Mouse (Mus musculus) cerebellum, adult (tissue): ENCODE measurements at regions not wholly inside any gene's neighbourhood (a gene's known extent, or its start where the extent isn't known, plus 50 kb on each side); places are given as distances from the start of the nearest gene placed in this dataset.
"Not testable (repeated sequence)": the region's sequence is repeated elsewhere in the genome, so short reads cannot be mapped to it uniquely, and the experiment has no call there.

Experiments
- ATAC-seq: cut with Nextera tagmentation; 2 replicates; pipeline ENCODE4 v1.9.2; 2017; ENCODE audit warnings: mild to moderate bottlenecking, moderate library complexity, mixed read lengths; ENCODE audit not compliant: insufficient number of reproducible peaks, low FRiP score, low TSS enrichment

DNA sequence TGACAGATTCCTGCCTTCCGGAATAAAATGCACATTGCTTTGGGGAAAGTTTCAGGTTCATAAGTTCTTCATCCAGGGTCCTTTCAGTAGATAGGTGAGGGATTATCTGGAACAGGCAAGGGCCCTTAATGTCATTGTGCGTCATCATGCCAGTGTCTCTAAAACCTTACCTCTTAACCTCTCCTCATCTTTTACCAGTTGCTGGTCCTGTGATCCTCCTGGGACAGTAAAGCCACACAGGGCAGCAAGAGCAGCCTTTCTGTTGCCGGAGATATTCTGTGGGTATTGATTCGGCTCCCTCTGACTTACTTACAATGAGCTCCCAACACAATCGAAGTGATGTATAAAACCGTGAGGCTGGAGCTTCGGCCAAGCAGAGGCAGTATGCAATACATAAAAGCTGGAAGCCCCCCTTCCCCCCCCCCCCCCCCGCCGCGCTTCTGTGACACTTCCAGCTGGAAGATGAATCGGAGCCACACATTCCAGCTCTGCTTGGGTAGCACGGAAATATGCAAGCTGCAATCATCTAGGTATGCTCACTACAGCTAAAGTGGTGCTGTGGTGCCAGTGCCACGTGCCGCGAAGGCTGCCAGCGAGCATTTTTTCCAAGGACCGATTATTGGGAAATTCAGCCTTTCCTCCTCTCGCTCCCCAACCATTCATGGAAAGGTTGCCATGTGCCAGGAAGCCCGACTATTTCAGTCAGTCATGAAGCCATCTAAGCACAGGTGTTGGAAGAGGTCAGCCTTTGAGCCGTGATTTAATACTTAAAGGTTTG is 252.2 kb downstream of the Enc1 start:
- ATAC-seq: no peak

DNA sequence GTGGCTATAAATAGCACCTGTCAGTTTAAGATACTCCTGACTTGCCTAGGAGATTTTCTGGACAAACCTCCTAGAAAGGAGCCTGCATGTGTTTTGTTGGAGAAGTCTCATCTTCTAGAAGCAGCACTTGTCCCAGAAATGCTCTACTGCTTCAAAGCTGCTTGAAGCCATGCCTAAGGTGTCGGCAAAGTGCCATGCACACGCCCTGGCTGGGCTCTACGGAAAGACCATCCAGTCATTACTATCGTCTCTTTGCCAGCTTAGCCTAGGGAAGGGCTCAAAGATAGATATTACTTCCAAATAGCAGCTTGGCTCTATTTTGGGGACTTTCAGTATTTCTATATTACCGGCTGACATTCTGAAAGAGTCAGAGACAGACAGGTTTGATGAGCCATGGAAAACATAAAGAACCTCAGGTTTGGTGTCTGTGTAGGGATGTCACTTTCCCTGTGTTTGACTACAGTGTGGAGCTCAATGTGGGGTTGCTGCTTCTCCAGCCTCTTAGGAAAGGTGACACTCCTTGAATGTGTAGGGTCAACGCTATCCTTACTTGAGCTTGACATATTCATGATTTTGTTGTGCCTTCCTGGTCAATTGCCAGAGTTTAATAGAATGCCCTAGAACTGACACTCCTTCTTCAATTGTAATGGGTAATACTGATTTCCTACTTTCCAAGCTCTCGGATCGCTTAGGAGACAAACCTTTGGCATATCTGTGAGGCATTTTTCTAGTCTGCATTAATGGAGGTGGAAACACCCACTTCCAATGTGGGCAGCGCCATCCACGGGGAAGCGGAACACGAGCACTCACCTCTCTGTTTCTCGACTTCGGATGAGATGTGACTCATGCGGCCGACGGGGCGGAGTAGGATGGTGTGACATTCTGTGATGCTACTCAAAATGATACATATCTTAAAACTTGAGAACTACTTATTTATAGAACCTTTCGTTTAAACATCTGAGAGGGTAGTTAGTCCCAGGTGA is 251.3 kb downstream of the Enc1 start:
- no peak for ATAC-seq

DNA sequence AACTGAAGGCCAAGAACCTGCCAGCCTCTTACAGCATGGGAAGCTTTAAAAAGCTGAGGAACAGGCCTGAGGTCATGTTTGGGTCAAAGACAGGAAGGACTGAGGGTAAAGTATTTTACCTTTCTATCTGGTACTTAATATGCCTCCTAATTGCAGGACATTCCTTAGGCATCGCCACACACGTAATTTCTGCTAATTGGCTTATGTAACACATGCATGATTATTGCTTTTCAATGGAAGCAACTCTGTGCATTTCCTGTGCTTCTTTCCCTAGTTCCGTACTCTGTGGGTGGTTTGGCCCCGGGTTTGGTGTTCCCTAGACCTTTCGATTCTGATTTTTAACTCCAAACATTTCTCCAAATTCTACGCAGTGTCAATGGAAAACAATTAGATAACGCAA is 249.2 kb downstream of the Enc1 start:
- no peak for ATAC-seq

DNA sequence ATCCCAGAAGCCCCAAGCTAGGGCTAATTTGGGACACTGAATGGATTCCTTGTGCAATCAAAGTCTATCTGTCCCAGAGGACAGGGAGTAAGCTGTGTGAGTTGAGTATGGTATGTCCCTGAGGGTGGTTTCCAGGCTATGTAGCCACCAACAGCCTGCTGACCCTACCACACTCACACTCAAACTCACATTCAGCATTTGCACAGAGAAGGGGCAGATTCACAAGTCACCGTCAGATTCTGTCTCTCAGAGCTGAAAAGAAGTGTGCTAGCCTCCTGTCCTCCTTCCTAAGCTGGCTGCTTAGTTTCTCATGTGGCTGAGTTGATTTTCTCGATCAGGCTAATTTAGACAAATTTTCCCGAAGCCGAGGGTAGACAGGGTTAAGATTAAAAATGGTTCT is 248.8 kb downstream of the Enc1 start:
- ATAC-seq: no peak

DNA sequence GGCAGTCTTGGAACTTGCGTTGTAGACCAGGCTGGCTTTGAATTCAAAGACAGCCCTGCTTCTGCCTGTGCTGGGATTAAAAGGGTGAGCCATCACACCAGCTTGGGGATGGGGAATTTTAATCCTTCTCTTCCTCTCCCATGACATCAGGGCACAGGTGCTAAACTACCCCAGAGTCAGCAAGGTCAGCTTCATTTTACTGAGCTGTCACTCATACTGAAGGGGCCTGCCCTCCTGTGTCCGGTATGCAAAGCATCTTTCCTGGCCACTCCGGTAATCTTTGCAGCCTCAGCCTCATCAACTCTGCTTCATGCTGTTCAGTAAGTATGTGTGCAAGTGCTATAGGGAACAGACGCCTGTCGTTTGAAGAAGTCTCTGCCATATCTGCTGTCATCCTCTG is 248.1 kb downstream of the Enc1 start:
- ATAC-seq: no peak

DNA sequence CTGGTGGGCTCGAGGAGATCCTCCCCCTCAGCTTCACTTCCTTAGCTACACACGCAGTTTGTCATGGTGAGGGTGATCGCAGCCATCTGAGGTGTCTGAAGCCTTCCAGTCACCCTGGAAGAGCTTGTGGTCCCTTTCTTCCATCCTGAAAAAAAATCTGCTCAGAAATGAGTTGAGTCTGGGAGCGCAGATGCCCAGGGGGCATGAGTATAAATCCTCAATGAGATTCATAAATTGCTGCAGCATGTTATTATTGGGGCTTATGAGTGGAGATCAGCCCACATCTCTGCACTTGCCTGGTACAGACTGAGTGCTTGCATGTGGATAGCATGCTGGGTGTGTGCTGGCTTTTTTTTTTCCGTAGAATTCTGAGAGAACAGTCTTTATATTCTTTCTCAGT is 247.6 kb downstream of the Enc1 start:
- ATAC-seq: no peak

DNA sequence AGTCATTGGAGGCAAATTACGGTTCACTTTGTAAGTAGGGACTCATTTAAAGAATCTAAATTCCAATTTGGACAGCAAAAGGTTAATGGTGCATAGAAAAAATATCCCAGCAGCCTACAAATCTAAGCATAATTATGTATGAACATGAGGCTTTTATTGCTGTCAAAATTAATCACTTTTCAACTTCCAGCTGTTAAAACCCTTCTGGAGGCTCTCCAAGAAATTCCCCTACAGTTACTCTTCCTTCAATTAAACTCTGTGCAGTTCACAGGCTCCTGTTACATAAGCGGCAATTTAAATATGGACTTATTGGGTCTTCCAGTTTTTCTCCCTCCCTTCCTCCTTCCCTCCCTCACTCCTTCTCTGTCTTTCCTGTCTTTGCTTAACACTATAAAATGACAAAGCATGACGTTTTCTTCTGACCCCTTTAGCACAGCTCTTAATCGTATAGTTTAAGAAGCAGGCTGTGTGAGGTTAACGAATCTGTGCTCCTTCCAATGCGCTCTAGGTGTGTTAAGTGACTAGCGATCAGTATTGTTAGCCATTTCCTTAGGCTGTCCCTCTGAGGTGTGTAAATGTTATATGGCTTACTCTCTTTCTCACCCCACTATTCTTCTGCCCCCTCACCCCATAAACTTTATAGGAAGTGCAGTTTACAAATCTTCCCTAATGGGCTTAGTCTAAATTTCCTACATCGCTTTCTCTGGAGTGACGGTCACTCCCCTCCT is 247.0 kb downstream of the Enc1 start:
- ATAC-seq: no peak

DNA sequence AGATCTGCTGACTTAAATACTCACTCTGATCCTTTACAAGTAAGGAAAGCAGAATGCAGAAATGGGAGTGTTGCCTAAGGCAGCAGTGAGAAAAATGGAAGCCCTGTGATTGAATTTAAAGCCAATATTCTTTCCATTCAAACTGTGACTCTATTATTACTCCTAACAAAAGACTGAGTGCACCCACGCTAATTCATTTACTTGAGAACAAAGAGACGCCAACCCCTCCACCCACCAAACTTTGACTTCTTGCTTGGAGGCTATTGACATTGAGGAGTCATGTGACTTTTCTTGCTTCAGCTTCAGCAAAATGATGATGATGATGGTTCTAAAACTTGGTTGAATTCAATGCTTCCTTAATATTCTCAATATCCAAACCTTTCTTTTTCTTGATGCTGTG is 245.6 kb downstream of the Enc1 start:
- ATAC-seq: no peak

DNA sequence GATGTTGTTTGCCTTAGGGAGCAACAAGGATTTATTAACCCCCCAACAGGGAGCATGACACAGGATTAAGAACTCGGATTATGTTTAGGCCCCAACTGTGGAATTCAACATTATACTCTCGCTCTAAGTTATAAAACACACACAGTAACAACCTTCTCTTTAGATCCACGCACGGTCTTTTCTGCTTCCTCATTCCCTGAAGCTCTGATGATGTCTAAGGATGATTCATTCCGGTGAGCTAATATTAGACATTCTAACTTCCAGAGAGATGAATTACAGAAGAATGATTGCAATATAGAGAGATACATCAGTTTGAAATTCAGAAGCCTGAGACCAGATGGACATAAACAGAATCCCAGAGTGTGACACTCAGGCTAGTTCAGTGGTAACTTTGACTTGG is 245.0 kb downstream of the Enc1 start:
- no peak for ATAC-seq

DNA sequence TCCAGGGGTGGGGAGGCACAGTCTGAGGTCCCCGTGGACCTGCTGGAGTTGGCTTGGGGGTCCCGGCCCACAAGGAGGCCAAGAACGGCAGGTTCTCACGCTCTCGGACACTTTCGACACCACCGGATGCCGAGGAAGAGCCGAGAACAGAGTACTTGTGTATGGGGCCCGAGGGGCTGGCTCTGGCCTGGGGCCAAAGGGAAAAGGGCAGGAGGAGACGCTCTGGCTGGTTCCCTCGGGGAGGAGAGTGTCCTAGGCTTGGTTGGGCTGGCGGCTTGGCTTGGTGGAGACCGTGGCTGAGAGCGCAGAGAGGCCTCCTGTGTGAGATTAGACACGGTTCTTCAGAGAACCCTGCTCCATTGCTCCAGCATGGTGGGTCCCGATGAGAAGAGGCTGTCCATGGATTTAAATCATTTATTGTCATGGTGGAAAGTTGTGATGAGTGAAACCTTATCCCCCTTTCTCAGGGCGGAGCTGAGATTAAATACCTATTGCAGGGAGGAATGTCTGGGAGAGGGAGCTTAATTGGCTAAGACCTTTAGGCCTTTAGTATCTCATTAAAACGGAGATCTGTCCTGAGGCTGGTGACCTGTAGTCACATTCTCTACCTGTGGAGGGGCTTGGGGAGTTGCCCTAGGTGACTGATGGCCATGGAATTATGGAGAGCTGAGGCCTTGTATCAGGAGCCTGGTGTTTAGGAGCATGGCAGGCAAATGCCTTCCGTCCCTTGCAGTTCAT is 244.1 kb downstream of the Enc1 start:
- no peak for ATAC-seq

DNA sequence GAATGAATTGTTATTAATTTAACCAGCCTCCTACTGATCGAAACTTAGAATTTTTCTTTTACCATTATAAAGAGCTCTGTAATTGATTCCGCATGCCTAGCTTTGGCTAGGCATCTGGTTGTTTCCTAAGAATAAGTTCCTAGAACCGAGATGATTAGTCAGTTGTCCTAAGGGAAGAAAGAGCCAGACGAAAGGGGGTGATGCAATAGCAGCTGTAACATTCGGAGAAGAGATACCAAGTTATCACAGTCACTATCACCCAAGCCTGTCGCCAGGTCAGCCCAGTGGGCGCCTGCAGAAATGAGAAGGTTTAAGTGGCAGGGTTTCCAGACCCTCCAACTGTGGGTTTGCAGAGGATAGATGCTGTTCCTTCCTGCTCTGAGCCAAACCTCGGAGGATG is 242.8 kb downstream of the Enc1 start:
- no peak for ATAC-seq

DNA sequence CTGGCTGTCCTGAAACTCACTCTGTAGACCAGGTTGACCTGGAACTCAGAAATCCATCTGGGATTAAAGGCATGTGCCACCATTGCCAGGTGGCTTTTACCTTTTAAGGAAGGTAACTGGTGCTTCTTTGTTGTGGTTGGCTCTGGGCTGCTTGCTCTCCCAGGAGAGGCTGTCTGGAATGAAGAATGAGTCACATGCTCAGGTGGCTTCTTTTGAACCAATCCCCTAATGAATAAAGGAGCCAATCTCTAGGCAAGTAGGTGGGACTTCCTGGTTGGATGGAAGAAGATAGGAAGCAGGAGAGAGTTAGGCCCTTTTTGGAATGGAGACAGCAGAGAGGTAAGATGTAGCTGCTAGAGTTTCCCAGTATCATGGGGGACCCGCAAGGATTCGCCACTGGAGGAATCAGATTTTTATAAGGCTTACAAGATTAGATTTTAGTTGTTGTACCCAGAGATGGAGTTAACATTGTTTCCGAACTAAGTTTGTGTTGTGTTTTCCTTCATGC is 241.6 kb downstream of the Enc1 start:
- no peak for ATAC-seq

DNA sequence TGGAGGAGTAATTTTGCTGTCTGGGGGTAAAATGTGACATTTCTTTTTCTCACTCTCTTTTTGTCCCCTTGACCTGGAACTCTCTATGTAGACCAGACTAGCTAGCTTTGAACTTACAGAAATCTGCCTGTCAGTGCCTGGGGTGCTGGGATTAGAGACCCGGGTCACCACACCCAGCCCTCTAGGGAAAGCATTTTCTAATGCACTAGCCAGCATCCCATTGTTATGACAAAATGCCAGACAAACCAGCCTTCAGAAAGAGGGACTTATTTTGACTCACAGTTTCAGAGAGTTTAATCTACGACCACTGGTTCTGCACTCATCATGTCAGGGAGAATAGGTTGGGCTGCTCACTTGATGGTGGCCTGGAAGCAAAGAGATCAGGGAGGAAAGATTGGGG is 240.4 kb downstream of the Enc1 start:
- ATAC-seq: no peak

DNA sequence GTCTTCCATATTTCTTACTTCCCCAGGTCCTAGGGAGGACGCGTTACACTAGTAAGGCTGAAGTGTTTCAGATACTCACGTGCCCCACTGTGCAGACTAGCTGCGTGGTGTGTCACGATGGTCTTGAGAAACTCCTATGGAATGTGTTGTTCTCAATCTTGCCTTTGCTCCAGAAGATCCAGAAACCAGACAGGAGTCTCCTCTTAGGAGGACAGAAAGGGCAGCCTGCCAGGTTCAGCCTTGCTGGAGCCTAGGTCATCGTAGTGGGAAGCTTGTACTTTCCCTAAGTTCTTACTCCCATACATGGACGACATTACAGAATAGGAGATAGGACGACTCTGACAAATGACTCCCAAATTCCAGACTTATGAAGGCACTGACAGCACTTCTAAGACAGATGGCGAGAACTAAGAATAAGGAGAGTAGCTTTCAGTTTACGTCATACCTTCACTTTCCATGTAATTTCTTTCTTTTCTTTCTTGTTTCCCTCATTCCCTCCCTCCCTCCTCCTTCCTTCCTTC is 238.2 kb downstream of the Enc1 start:
- no peak for ATAC-seq

DNA sequence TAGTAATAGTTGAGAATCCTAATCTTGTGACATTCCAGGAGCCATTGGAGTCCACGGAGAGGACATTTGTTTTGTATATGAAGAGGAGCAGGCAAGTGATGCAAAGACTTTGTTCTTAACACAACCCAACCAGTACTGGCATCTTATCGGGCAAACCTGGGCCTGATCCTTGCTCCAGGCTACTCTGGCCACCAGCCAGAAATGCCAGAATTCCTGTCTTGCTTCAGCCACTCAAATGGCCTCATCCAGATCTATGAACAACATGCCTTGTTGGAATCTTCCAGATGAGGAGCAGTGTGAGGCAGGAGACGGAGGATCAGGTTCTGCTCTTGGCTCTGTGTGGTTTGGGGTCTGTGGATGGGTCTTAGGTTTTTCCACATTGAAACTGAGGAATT is 233.1 kb downstream of the Enc1 start:
- no peak for ATAC-seq

DNA sequence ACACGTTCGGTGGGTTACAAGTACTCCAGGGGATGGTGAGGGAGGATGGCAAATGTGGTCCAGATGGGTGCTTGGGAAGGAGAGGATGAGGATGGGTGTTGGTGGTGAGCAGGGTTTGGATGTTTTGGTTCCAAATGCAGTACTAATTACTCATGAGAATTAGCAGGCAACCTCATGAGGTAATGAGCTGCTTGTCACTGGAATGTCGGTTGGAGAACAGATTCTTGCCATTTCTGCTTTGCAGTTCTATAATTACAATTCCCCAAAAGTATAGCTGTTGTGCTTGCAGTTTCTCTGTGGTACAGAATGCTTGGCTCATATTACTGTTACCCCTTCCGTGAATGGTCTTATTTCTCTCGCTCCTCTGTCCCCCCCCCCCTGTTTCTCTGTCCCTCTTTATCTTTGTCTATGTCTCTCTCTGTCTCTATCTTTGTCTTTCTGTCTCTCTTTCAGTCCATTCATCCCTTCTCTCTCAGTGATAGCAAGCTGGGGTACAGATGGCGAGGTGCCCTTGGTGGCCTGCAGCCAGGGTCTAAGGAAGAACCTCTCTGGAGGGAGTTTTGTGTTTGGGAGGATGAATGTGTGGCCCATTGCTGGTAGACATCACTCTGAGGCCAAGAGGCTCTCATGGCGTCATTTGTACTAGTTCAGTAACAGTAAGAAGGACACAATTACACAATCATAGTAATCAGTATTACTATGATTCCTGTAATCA is 232.5 kb downstream of the Enc1 start:
- ATAC-seq: no peak

DNA sequence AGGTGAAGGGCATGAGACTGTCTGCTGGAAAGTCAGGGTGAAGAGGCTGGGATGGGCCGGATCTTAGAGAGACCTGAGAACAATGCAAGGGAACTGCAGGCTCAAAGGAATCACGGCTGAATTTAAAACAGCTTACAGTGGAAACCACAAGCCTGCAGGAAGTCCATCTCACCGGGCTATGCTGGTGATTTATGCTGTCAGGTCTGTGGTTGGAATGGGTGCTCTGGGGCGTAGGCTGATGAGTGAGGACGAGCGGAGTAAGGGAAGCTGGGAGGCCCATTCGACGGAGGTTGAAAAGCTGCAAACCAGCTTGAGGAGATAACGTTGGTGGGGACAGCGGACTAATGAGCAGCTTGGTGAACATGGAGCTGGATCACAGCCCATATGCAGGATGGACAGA is 229.1 kb downstream of the Enc1 start:
- ATAC-seq: no peak

DNA sequence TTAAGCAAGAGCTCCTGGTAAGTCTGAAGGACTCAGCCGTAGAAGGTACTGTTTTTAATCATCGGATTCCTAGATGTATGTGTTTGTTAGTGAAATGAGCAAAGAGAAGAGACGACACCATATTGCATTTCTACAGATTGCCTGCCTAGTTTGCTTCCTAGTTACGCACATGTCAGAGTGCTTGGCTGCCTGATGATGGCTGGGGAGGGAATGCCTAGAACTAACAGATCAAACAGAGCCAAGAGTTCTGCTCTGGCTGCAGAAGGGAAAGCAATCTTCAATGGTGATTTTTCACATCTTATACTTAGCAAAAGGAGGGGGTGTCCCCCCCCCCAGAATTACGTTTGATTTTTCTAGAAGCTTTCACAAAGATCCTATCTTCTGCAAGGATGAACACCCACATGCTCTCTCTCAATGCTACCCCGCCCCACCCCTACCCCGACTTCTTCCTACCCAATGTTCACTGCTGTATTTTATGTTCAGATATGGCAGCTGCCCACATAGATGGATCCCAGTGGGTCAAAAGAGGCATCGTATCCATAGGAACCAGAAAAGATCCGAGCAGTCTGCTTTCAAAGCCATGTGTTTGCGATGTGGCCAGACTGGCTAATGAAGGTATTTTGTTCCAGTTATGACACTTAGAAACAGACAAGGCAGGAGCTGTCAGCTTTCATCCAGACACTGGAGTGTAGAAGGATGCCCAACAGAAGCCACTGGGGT is 228.1 kb downstream of the Enc1 start:
- no peak for ATAC-seq

DNA sequence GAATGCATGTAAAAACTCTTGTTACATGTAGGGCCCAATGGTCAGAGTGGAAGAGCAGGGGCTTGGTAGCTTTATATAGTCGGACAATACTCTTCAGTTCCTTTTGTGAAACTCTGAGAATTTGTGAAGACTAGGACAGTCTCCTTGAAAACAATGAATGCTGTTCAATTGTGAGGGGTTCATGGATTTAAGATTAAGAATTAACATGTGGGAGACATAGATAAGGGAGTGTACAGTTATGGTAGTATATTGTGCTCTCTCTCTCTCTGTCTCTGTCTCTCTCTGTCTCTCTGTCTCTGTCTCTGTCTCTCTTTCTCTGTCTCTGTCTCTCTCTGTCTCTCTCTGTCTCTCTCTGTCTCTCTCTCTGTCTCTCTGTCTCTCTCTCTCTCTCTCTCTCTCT is 225.7 kb downstream of the Enc1 start:
- not testable (repeated sequence) for ATAC-seq
